8 mouse cellular contexts compared by ENCODE assay signal in genomic region chr7:79274473-79275010, GRCm38 (mm10). TPM values are rescaled to one million over a fixed set of nuclear protein-coding genes. Genes with fewer than 3 reads are reported as not detected.
DNase-seq lines count a peak whose midpoint lies in the region; ATAC-seq and TF ChIP-seq lines count a peak whose summit lies in the region.

No protein-coding gene starts in this region.

- H3K9ac ChIP-seq in lung, embryonic 14.5 days, result peak overlapping the region; percentile 81
- H3K9ac ChIP-seq in forebrain, embryonic 11.5 days (ENCODE audit: low read length), result peak overlapping the region; percentile 85; the same call in 1 of the 2 replicates
- H3K9ac ChIP-seq in intestine, postnatal 0 days (ENCODE audit: low read depth, low read length), result no peak overlapping the region
- peak overlapping the region; percentile 85 for H3K9ac ChIP-seq in neural tube, embryonic 13.5 days

- peak overlapping the region; percentile 81 for H3K4me2 ChIP-seq in lung, embryonic 14.5 days
- H3K4me2 ChIP-seq in forebrain, embryonic 11.5 days (ENCODE audit: low read depth, low read length, severe bottlenecking), result peak overlapping the region; percentile 74
- H3K4me2 ChIP-seq in intestine, postnatal 0 days (replicated peaks; ENCODE audit: low read depth), result peak overlapping the region; percentile 81
- H3K4me2 ChIP-seq in neural tube, embryonic 13.5 days, result peak overlapping the region; percentile 77

- no peak for TF ChIP-seq CTCF in lung, embryonic 14.5 days (IDR thresholded peaks at IDR 0.05; ENCODE audit: low read depth)
- TF ChIP-seq CTCF in intestine, postnatal 0 days (IDR thresholded peaks at IDR 0.05; ENCODE audit: low read depth), result no peak

- no peak for DNase-seq in lung, embryonic 14.5 days
- no peak for DNase-seq in lung, postnatal 36 days
- no peak for DNase-seq in forebrain, embryonic 11.5 days (ENCODE audit: low spot score)
- DNase-seq in right cerebral cortex, postnatal 4 days, result no peak
- no peak for DNase-seq in gastrocnemius, adult 8-10 months (ENCODE audit: low spot score in 2 of 2)

- no peaks in the 10 kb centered on the region for H3K9me3 ChIP-seq in lung, embryonic 14.5 days (ENCODE audit: low read depth, low read length)
- no peaks in the 10 kb centered on the region for H3K9me3 ChIP-seq in forebrain, embryonic 11.5 days (ENCODE audit: control insufficient read depth, low read length)
- no peaks in the 10 kb centered on the region for H3K9me3 ChIP-seq in intestine, postnatal 0 days (ENCODE audit: control insufficient read depth)
- H3K9me3 ChIP-seq in neural tube, embryonic 13.5 days, result no peaks in the 10 kb centered on the region

- no peaks in the 10 kb centered on the region for H3K36me3 ChIP-seq in lung, embryonic 14.5 days (ENCODE audit: insufficient read depth)
- H3K36me3 ChIP-seq in forebrain, embryonic 11.5 days (ENCODE audit: control insufficient read depth, insufficient read depth, low read length), result no peaks in the 10 kb centered on the region
- no peaks in the 10 kb centered on the region for H3K36me3 ChIP-seq in intestine, postnatal 0 days (ENCODE audit: control insufficient read depth, insufficient read depth)
- H3K36me3 ChIP-seq in neural tube, embryonic 13.5 days, result no peaks in the 10 kb centered on the region

- H3K4me1 ChIP-seq in lung, embryonic 14.5 days (ENCODE audit: insufficient read depth), result peaks cover 36% of the 10 kb centered on the region
- H3K4me1 ChIP-seq in forebrain, embryonic 11.5 days (replicated peaks; ENCODE audit: control insufficient read depth, insufficient read depth, low read length), result peaks cover 22% of the 10 kb centered on the region
- peaks cover 15% of the 10 kb centered on the region for H3K4me1 ChIP-seq in intestine, postnatal 0 days (replicated peaks; ENCODE audit: control insufficient read depth, insufficient read depth, low read length)
- H3K4me1 ChIP-seq in neural tube, embryonic 13.5 days (replicated peaks), result peaks cover 67% of the 10 kb centered on the region

- WGBS in lung, embryonic 14.5 days, result 65% methylated on average over 8 of the region's 8 CpGs
- WGBS in forebrain, embryonic 11.5 days, result 80% methylated on average over 8 of the region's 8 CpGs
- 62% methylated on average over 8 of the region's 8 CpGs for WGBS in intestine, postnatal 0 days
- 80% methylated on average over 8 of the region's 8 CpGs for WGBS in neural tube, embryonic 13.5 days

- H3K27me3 ChIP-seq in lung, embryonic 14.5 days (ENCODE audit: insufficient read depth, low read length), result no peaks in the 10 kb centered on the region
- no peaks in the 10 kb centered on the region for H3K27me3 ChIP-seq in forebrain, embryonic 11.5 days (ENCODE audit: control insufficient read depth, insufficient read depth, low read length)
- no peaks in the 10 kb centered on the region for H3K27me3 ChIP-seq in intestine, postnatal 0 days (replicated peaks; ENCODE audit: control insufficient read depth, insufficient read depth, low read length)
- no peaks in the 10 kb centered on the region for H3K27me3 ChIP-seq in neural tube, embryonic 13.5 days

- no peak overlapping the region for H3K27ac ChIP-seq in lung, embryonic 14.5 days (ENCODE audit: low read depth)
- no peak overlapping the region for H3K27ac ChIP-seq in forebrain, embryonic 11.5 days (ENCODE audit: low read depth, low read length)
- no peak overlapping the region for H3K27ac ChIP-seq in intestine, postnatal 0 days (ENCODE audit: low read depth, low read length)
- no peak overlapping the region for H3K27ac ChIP-seq in neural tube, embryonic 13.5 days (replicated peaks)

- peak overlapping the region; percentile 85 for H3K4me3 ChIP-seq in lung, embryonic 14.5 days (ENCODE audit: low read depth, low read length)
- peak overlapping the region; percentile 74 for H3K4me3 ChIP-seq in forebrain, embryonic 11.5 days (ENCODE audit: low read depth, low read length)
- peak overlapping the region; percentile 96 for H3K4me3 ChIP-seq in intestine, postnatal 0 days (ENCODE audit: low read depth, low read length)
- H3K4me3 ChIP-seq in neural tube, embryonic 13.5 days, result peak overlapping the region; percentile 83

- ATAC-seq in lung, embryonic 14.5 days (ENCODE audit: insufficient read depth), result no peak
- ATAC-seq in forebrain, embryonic 11.5 days (replicated peaks; ENCODE audit: low FRiP score), result no peak
- no peak for ATAC-seq in intestine, postnatal 0 days
- ATAC-seq in neural tube, embryonic 13.5 days (ENCODE audit: low read depth), result no peak
- ATAC-seq in granulocyte monocyte progenitor cell, adult 5-6 weeks (replicated peaks; ENCODE audit: poor library complexity, severe bottlenecking), result no peak

RNA-seq across cellular contexts. Expression of gene Abhd2, which starts 1.5 kb away (rescaled TPM):
- 21.5 TPM in 2 replicates for polyA plus RNA-seq in lung, embryonic 14.5 days (2014; fragmentation: Nextera tagmentation; extraction: Ambion mirVana)
- polyA plus RNA-seq in forebrain, embryonic 11.5 days (2014; fragmentation: Nextera tagmentation; extraction: Ambion mirVana), result 13.2 and 14.1 TPM in 2 replicates
- 34.8 and 36.2 TPM in 2 replicates for polyA plus RNA-seq in intestine, postnatal 0 days (2015; fragmentation: Nextera tagmentation; extraction: Ambion mirVana)
- polyA plus RNA-seq in neural tube, embryonic 13.5 days (2015; fragmentation: Nextera tagmentation; extraction: Ambion mirVana), result 15.7 and 16.7 TPM in 2 replicates
- total RNA-seq in granulocyte monocyte progenitor cell, adult 5-6 weeks (2014; fragmentation: Nextera tagmentation), result 55.3 and 56.0 TPM in 2 replicates
- 33.3 and 33.4 TPM in 2 replicates for total RNA-seq in granulocyte monocyte progenitor cell, adult 5-6 weeks (2017)
- 1 to 10 TPM; 2.7 to 4.5 (median 4.0) TPM for total RNA-seq in gastrocnemius, adult 8-10 months (2022)
